Mouse (Mus musculus): ENCODE data around the gene Txndc8.

Txndc8 gene

GRCm38 (mm10) chr4:58009024-58009423, at the start of gene Txndc8:
Gene Txndc8, minus strand, starts transcription at chr4:58009124.
- in situ Hi-C loops (cut with MboI, MseI): no loop called here

GRCm38 (mm10) chr4:58055653-58056052, 46.7 kb upstream of the Txndc8 start:
- in situ Hi-C loops (cut with MboI, MseI): no loop called here

GRCm38 (mm10) chr4:58054441-58054840, 45.5 kb upstream of the Txndc8 start:
- in situ Hi-C loops (cut with MboI, MseI): no loop called here

- in situ Hi-C loops (cut with MboI, MseI): no loop called here
Measured at GRCm38 (mm10) chr4:58050746-58051145, 41.8 kb upstream of the Txndc8 start.

GRCm38 (mm10) chr4:58050276-58050675, 41.4 kb upstream of the Txndc8 start:
- in situ Hi-C loops (cut with MboI, MseI): no loop called here

GRCm38 (mm10) chr4:58044833-58045232, 35.9 kb upstream of the Txndc8 start:
- in situ Hi-C loops (cut with MboI, MseI): no loop called here

GRCm38 (mm10) chr4:58044356-58044755, 35.4 kb upstream of the Txndc8 start:
- in situ Hi-C loops (cut with MboI, MseI): no loop called here

- in situ Hi-C loops (cut with MboI, MseI): no loop called here
Measured at GRCm38 (mm10) chr4:58040093-58040492, 31.2 kb upstream of the Txndc8 start.

- in situ Hi-C loops (cut with MboI, MseI): no loop called here
Measured at GRCm38 (mm10) chr4:58037096-58037705, 28.3 kb upstream of the Txndc8 start.

- in situ Hi-C loops (cut with MboI, MseI): loop anchor here (5.0 kb wide), 1 partner anchor 77 kb away; the partner anchor contains the start of gene Txn1 (in 2 of the 2)
Measured at GRCm38 (mm10) chr4:58034663-58035062, 25.7 kb upstream of the Txndc8 start.

- in situ Hi-C loops (cut with MboI, MseI): loop anchor here (5.0 kb wide), 1 partner anchor 75 kb away; the partner anchor contains the start of gene Txn1 (in 2 of the 2)
Measured at GRCm38 (mm10) chr4:58032714-58033113, 23.8 kb upstream of the Txndc8 start.

GRCm38 (mm10) chr4:58003501-58003900, 5.4 kb downstream of the Txndc8 start:
- in situ Hi-C loops (cut with MboI, MseI): no loop called here

- in situ Hi-C loops (cut with MboI, MseI): no loop called here
Measured at GRCm38 (mm10) chr4:57991425-57991824, 17.5 kb downstream of the Txndc8 start.

- in situ Hi-C loops (cut with MboI, MseI): no loop called here
Measured at GRCm38 (mm10) chr4:57974400-57975117, 34.4 kb downstream of the Txndc8 start.

GRCm38 (mm10) chr4:57973592-57974268, 35.2 kb downstream of the Txndc8 start:
- in situ Hi-C loops (cut with MboI, MseI): no loop called here

- in situ Hi-C loops (cut with MboI, MseI): no loop called here
Measured at GRCm38 (mm10) chr4:57970285-57970684, 38.6 kb downstream of the Txndc8 start.

- in situ Hi-C loops (cut with MboI, MseI): no loop called here
Measured at GRCm38 (mm10) chr4:57967195-57967594, 41.7 kb downstream of the Txndc8 start.

- in situ Hi-C loops (cut with MboI, MseI): no loop called here
Measured at GRCm38 (mm10) chr4:57965516-57965915, 43.4 kb downstream of the Txndc8 start.

- in situ Hi-C loops (cut with MboI, MseI): no loop called here
Measured at GRCm38 (mm10) chr4:57964143-57964542, 44.8 kb downstream of the Txndc8 start.

- in situ Hi-C loops (cut with MboI, MseI): loop anchor here (5.0 to 10.0 kb wide), 2 partner anchors 73 to 956 kb away; partner anchors contain the start of gene Ecpas (in 1 of the 2)
Measured at GRCm38 (mm10) chr4:57959056-57959455, 49.9 kb downstream of the Txndc8 start.

GRCm38 (mm10) chr4:57958098-57958497, 50.8 kb downstream of the Txndc8 start:
- in situ Hi-C loops (cut with MboI, MseI): loop anchor here (5.0 to 10.0 kb wide), 2 partner anchors 74 to 957 kb away; partner anchors contain the start of gene Ecpas (in 1 of the 2)
